Mouse (Mus musculus): ENCODE results near the gene H2al1c. TPM values are rescaled to one million over a fixed set of nuclear protein-coding genes. Genes with fewer than 3 reads are reported as not detected.
"Not testable (repeated sequence)": the region's sequence is repeated elsewhere in the genome, so short reads cannot be mapped to it uniquely, and the experiment has no call there.

The H2al1c gene
- polyA plus RNA-seq, 1 experiment from 2014 or later = not detected

- WGBS = no CpG with 5 or more reads among the region's 3 CpGs
- DNase-seq (ENCODE audit: low spot score); H3K9me3 ChIP-seq (ENCODE audit: control insufficient read depth, low read length); ATAC-seq (ENCODE audit: insufficient number of reproducible peaks, low FRiP score, low TSS enrichment, low read depth); H3K9ac ChIP-seq (ENCODE audit: low read length); H3K4me3 ChIP-seq (ENCODE audit: low read depth, low read length); H3K4me2 ChIP-seq (ENCODE audit: low read depth, severe bottlenecking); H3K27ac ChIP-seq (replicated peaks; ENCODE audit: low read depth, low read length); H3K27me3 ChIP-seq (ENCODE audit: control insufficient read depth, insufficient read depth, low read length); H3K4me1 ChIP-seq (ENCODE audit: control insufficient read depth, insufficient read depth, low read length); H3K36me3 ChIP-seq (ENCODE audit: control insufficient read depth, insufficient read depth, low read length): not testable (repeated sequence)
These were observed 6.5 kb upstream of the H2al1c start, which contains the start of gene H2al1a for GRCm38 (mm10) chrX:11298957-11299356. H2al1a (plus strand) TSS chrX:11299257.

DNA sequence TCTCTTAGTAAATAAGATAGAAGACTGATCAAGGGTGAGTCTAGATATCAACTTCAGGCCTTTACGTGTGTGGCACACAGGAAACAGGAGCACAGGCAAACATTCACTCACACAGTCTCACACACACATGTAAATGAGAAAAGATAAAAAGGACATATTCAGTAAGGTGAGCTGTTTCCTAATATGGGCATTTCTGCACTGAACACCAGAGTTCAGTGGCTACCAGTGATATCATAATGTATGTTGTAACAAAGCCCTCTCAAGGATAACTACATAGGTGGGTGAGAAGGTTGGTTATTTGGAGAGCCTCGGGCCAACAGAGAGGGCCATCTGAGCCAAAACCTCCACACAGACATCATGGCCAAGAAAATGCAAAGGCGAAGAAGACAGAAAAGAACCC is 3.3 kb upstream of the H2al1c start, which contains the start of gene H2al1b:
H2al1b (plus strand) TSS at position 301 of the 400 bp plus-strand sequence.
- not testable (repeated sequence) for H3K27me3 ChIP-seq (ENCODE audit: control insufficient read depth, insufficient read depth, low read length); H3K9me3 ChIP-seq (ENCODE audit: control insufficient read depth, low read length); ATAC-seq (ENCODE audit: insufficient number of reproducible peaks, low FRiP score, low TSS enrichment, low read depth); H3K4me1 ChIP-seq (ENCODE audit: control insufficient read depth, insufficient read depth, low read length); H3K4me3 ChIP-seq (ENCODE audit: low read depth, low read length); H3K4me2 ChIP-seq (ENCODE audit: low read depth, severe bottlenecking); H3K36me3 ChIP-seq (ENCODE audit: control insufficient read depth, insufficient read depth, low read length); H3K9ac ChIP-seq (ENCODE audit: low read length); DNase-seq (ENCODE audit: low spot score); H3K27ac ChIP-seq (replicated peaks; ENCODE audit: low read depth, low read length)
- 100% methylated on average over 1 of the region's 3 CpGs for WGBS

GRCm38 (mm10) chrX:11308524-11308923 is 3.1 kb downstream of the H2al1c start, which contains the start of gene H2al1d:
H2al1d (plus strand) TSS chrX:11308824.
- H3K9ac ChIP-seq (ENCODE audit: low read length); DNase-seq (ENCODE audit: low spot score); H3K4me2 ChIP-seq (ENCODE audit: low read depth, severe bottlenecking); H3K27me3 ChIP-seq (ENCODE audit: control insufficient read depth, insufficient read depth, low read length); H3K27ac ChIP-seq (replicated peaks; ENCODE audit: low read depth, low read length); ATAC-seq (ENCODE audit: insufficient number of reproducible peaks, low FRiP score, low TSS enrichment, low read depth); H3K4me1 ChIP-seq (ENCODE audit: control insufficient read depth, insufficient read depth, low read length); H3K9me3 ChIP-seq (ENCODE audit: control insufficient read depth, low read length); H3K36me3 ChIP-seq (ENCODE audit: control insufficient read depth, insufficient read depth, low read length); H3K4me3 ChIP-seq (ENCODE audit: low read depth, low read length): not testable (repeated sequence)
- WGBS = no CpG with 5 or more reads among the region's 6 CpGs

- WGBS = no CpG with 5 or more reads among the region's 3 CpGs
- H3K4me2 ChIP-seq (ENCODE audit: low read depth, severe bottlenecking); DNase-seq (ENCODE audit: low spot score); H3K4me3 ChIP-seq (ENCODE audit: low read depth, low read length); H3K27me3 ChIP-seq (ENCODE audit: control insufficient read depth, insufficient read depth, low read length); H3K9me3 ChIP-seq (ENCODE audit: control insufficient read depth, low read length); H3K9ac ChIP-seq (ENCODE audit: low read length); ATAC-seq (ENCODE audit: insufficient number of reproducible peaks, low FRiP score, low TSS enrichment, low read depth); H3K27ac ChIP-seq (replicated peaks; ENCODE audit: low read depth, low read length); H3K4me1 ChIP-seq (ENCODE audit: control insufficient read depth, insufficient read depth, low read length); H3K36me3 ChIP-seq (ENCODE audit: control insufficient read depth, insufficient read depth, low read length): not testable (repeated sequence)
These were observed 6.2 kb downstream of the H2al1c start, which contains the start of gene H2al1e for GRCm38 (mm10) chrX:11311634-11312033. H2al1e (plus strand) TSS chrX:11311934.

DNA sequence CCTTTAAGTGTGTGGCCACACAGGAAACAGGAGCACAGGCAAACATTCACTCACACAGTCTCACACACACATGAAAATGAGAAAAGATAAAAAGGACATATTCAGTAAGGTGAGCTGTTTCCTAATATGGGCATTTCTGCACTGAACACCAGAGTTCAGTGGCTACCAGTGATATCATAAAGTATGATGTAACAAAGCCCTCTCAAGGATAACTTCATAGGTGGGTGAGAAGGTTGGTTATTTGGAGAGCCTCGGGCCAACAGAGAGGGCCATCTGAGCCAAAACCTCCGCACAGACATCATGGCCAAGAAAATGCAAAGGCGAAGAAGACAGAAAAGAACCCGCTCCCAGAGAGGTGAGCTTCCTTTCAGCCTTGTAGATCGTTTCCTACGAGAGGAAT is 9.4 kb downstream of the H2al1c start, which contains the start of gene H2al1f:
H2al1f (plus strand) TSS at position 301 of the 400 bp plus-strand sequence.
- H3K27ac ChIP-seq (replicated peaks; ENCODE audit: low read depth, low read length); H3K27me3 ChIP-seq (ENCODE audit: control insufficient read depth, insufficient read depth, low read length); H3K4me2 ChIP-seq (ENCODE audit: low read depth, severe bottlenecking); H3K36me3 ChIP-seq (ENCODE audit: control insufficient read depth, insufficient read depth, low read length); H3K4me1 ChIP-seq (ENCODE audit: control insufficient read depth, insufficient read depth, low read length); H3K9me3 ChIP-seq (ENCODE audit: control insufficient read depth, low read length); H3K4me3 ChIP-seq (ENCODE audit: low read depth, low read length); DNase-seq (ENCODE audit: low spot score); ATAC-seq (ENCODE audit: insufficient number of reproducible peaks, low FRiP score, low TSS enrichment, low read depth); H3K9ac ChIP-seq (ENCODE audit: low read length): not testable (repeated sequence)
- WGBS = no CpG with 5 or more reads among the region's 6 CpGs

- H3K9me3 ChIP-seq (ENCODE audit: control insufficient read depth, low read length) = not testable (repeated sequence)
These were observed 12.5 kb downstream of the H2al1c start, which contains the start of gene H2al1g for GRCm38 (mm10) chrX:11317956-11318355. H2al1g (plus strand) TSS chrX:11318256.

DNA sequence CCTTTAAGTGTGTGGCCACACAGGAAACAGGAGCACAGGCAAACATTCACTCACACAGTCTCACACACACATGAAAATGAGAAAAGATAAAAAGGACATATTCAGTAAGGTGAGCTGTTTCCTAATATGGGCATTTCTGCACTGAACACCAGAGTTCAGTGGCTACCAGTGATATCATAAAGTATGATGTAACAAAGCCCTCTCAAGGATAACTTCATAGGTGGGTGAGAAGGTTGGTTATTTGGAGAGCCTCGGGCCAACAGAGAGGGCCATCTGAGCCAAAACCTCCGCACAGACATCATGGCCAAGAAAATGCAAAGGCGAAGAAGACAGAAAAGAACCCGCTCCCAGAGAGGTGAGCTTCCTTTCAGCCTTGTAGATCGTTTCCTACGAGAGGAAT is 15.7 kb downstream of the H2al1c start, which contains the start of gene H2al1h:
H2al1h (plus strand) TSS at position 301 of the 400 bp plus-strand sequence.
- H3K4me3 ChIP-seq (ENCODE audit: low read depth, low read length); H3K36me3 ChIP-seq (ENCODE audit: control insufficient read depth, insufficient read depth, low read length); DNase-seq (ENCODE audit: low spot score); H3K4me1 ChIP-seq (ENCODE audit: control insufficient read depth, insufficient read depth, low read length); H3K27ac ChIP-seq (replicated peaks; ENCODE audit: low read depth, low read length); H3K27me3 ChIP-seq (ENCODE audit: control insufficient read depth, insufficient read depth, low read length); H3K4me2 ChIP-seq (ENCODE audit: low read depth, severe bottlenecking); H3K9me3 ChIP-seq (ENCODE audit: control insufficient read depth, low read length); H3K9ac ChIP-seq (ENCODE audit: low read length); ATAC-seq (ENCODE audit: insufficient number of reproducible peaks, low FRiP score, low TSS enrichment, low read depth): not testable (repeated sequence)
- WGBS = no CpG with 5 or more reads among the region's 6 CpGs

More at GRCm38 (mm10) chrX:11317956-11318355, 12.5 kb downstream of the H2al1c start, which contains the start of gene H2al1g:
- not testable (repeated sequence) for H3K4me1 ChIP-seq (ENCODE audit: control insufficient read depth, insufficient read depth, low read length); DNase-seq (ENCODE audit: low spot score); H3K4me3 ChIP-seq (ENCODE audit: low read depth, low read length); H3K9ac ChIP-seq (ENCODE audit: low read length); ATAC-seq (ENCODE audit: insufficient number of reproducible peaks, low FRiP score, low TSS enrichment, low read depth); H3K27me3 ChIP-seq (ENCODE audit: control insufficient read depth, insufficient read depth, low read length); H3K36me3 ChIP-seq (ENCODE audit: control insufficient read depth, insufficient read depth, low read length); H3K4me2 ChIP-seq (ENCODE audit: low read depth, severe bottlenecking); H3K27ac ChIP-seq (replicated peaks; ENCODE audit: low read depth, low read length)
- no CpG with 5 or more reads among the region's 3 CpGs for WGBS

DNA sequence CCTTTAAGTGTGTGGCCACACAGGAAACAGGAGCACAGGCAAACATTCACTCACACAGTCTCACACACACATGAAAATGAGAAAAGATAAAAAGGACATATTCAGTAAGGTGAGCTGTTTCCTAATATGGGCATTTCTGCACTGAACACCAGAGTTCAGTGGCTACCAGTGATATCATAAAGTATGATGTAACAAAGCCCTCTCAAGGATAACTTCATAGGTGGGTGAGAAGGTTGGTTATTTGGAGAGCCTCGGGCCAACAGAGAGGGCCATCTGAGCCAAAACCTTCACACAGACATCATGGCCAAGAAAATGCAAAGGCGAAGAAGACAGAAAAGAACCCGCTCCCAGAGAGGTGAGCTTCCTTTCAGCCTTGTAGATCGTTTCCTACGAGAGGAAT is 18.9 kb downstream of the H2al1c start, which contains the start of gene H2al1i:
H2al1i (plus strand) TSS at position 301 of the 400 bp plus-strand sequence.
- not testable (repeated sequence) for DNase-seq (ENCODE audit: low spot score); H3K4me3 ChIP-seq (ENCODE audit: low read depth, low read length); H3K27ac ChIP-seq (replicated peaks; ENCODE audit: low read depth, low read length); ATAC-seq (ENCODE audit: insufficient number of reproducible peaks, low FRiP score, low TSS enrichment, low read depth); H3K4me2 ChIP-seq (ENCODE audit: low read depth, severe bottlenecking); H3K27me3 ChIP-seq (ENCODE audit: control insufficient read depth, insufficient read depth, low read length); H3K4me1 ChIP-seq (ENCODE audit: control insufficient read depth, insufficient read depth, low read length); H3K36me3 ChIP-seq (ENCODE audit: control insufficient read depth, insufficient read depth, low read length); H3K9me3 ChIP-seq (ENCODE audit: control insufficient read depth, low read length); H3K9ac ChIP-seq (ENCODE audit: low read length)
- WGBS = 88% methylated on average over 2 of the region's 5 CpGs

- ATAC-seq (ENCODE audit: insufficient number of reproducible peaks, low FRiP score, low TSS enrichment, low read depth); DNase-seq (ENCODE audit: low spot score); H3K9ac ChIP-seq (ENCODE audit: low read length); H3K4me3 ChIP-seq (ENCODE audit: low read depth, low read length); H3K4me2 ChIP-seq (ENCODE audit: low read depth, severe bottlenecking); H3K27me3 ChIP-seq (ENCODE audit: control insufficient read depth, insufficient read depth, low read length); H3K27ac ChIP-seq (replicated peaks; ENCODE audit: low read depth, low read length); H3K36me3 ChIP-seq (ENCODE audit: control insufficient read depth, insufficient read depth, low read length); H3K9me3 ChIP-seq (ENCODE audit: control insufficient read depth, low read length); H3K4me1 ChIP-seq (ENCODE audit: control insufficient read depth, insufficient read depth, low read length): not testable (repeated sequence)
- 92% methylated on average over 2 of the region's 2 CpGs for WGBS
These were observed 22.1 kb downstream of the H2al1c start, which contains the start of gene H2al1j for GRCm38 (mm10) chrX:11327522-11327921. H2al1j (plus strand) TSS chrX:11327822.

Data from limb, embryonic 11.5 days (tissue).